Mouse (Mus musculus) urinary bladder, postnatal 10 days (tissue): ENCODE measurements around the gene Ap1m1.
A peak's percentile ranks its signal among the peaks of the same experiment; 100 is the strongest.

Experiments
- DNase-seq: peaks from one replicate; pipeline ENCODE4 v3.0.0; 2022; ENCODE audit warnings: low spot score

The Ap1m1 gene

GRCm38 (mm10) chr8:72239499-72240402 is at the start of gene Ap1m1:
TSS of gene Ap1m1 (plus strand) at chr8:72240018.
- DNase-seq: peak; percentile 89

- DNase-seq: no peak
Observed at GRCm38 (mm10) chr8:72190215-72190539, 49.6 kb upstream of the Ap1m1 start.

- no peak for DNase-seq
Observed at GRCm38 (mm10) chr8:72192065-72192464, 47.8 kb upstream of the Ap1m1 start.

GRCm38 (mm10) chr8:72197997-72198396 is 41.8 kb upstream of the Ap1m1 start:
- no peak for DNase-seq

- no peak for DNase-seq
Observed at GRCm38 (mm10) chr8:72208582-72208981, 31.2 kb upstream of the Ap1m1 start.

GRCm38 (mm10) chr8:72210222-72210621 is 29.6 kb upstream of the Ap1m1 start:
- DNase-seq: no peak

- no peak for DNase-seq
Observed at GRCm38 (mm10) chr8:72210710-72211109, 29.1 kb upstream of the Ap1m1 start.

GRCm38 (mm10) chr8:72211846-72212245 is 28.0 kb upstream of the Ap1m1 start:
- DNase-seq: no peak

- no peak for DNase-seq
Observed at GRCm38 (mm10) chr8:72212751-72213150, 27.1 kb upstream of the Ap1m1 start, which contains the start of gene Cib3. TSS of gene Cib3 (minus strand) at chr8:72212837.

- DNase-seq: no peak
Observed at GRCm38 (mm10) chr8:72213536-72213935, 26.3 kb upstream of the Ap1m1 start, which contains the start of gene Gm11034. TSS of gene Gm11034 (minus strand) at chr8:72213636.

- no peak for DNase-seq
Observed at GRCm38 (mm10) chr8:72215060-72215459, 24.8 kb upstream of the Ap1m1 start.

GRCm38 (mm10) chr8:72215871-72216270 is 23.9 kb upstream of the Ap1m1 start:
- DNase-seq: no peak

- DNase-seq: no peak
Observed at GRCm38 (mm10) chr8:72218781-72219540, 20.9 kb upstream of the Ap1m1 start.

- peak; percentile 50 for DNase-seq
Observed at GRCm38 (mm10) chr8:72219541-72220363, 20.1 kb upstream of the Ap1m1 start, which contains the start of gene Fam32a. TSS of gene Fam32a (plus strand) at chr8:72219730.

GRCm38 (mm10) chr8:72220758-72221157 is 19.1 kb upstream of the Ap1m1 start:
- no peak for DNase-seq

GRCm38 (mm10) chr8:72222656-72223055 is 17.2 kb upstream of the Ap1m1 start:
- DNase-seq: no peak

GRCm38 (mm10) chr8:72240403-72240763 is 565 bp downstream of the Ap1m1 start:
- DNase-seq: no peak

- DNase-seq: no peak
Observed at GRCm38 (mm10) chr8:72240951-72241350, 1.1 kb downstream of the Ap1m1 start.

GRCm38 (mm10) chr8:72242226-72242625 is 2.4 kb downstream of the Ap1m1 start:
- DNase-seq: no peak

- DNase-seq: no peak
Observed at GRCm38 (mm10) chr8:72244610-72245009, 4.8 kb downstream of the Ap1m1 start.

GRCm38 (mm10) chr8:72257171-72257901 is 17.5 kb downstream of the Ap1m1 start:
- DNase-seq: no peak

GRCm38 (mm10) chr8:72257902-72258238 is 18.1 kb downstream of the Ap1m1 start:
- no peak for DNase-seq
